Comparison of ENCODE assay signal across 8 mouse cellular contexts in genomic region chr9:44182260-44182659, GRCm38 (mm10). TPM values are rescaled to one million over a fixed set of nuclear protein-coding genes. Genes with fewer than 3 reads are reported as not detected.
DNase-seq lines count a peak whose midpoint lies in the region; ATAC-seq and TF ChIP-seq lines count a peak whose summit lies in the region.
"Had no signal": no experiment of that assay in that cellular context is flagged by ENCODE, and none has a peak within 500 bp of the region (broad histone marks: within the 10 kb centered on the region; RNA-seq: fewer than 3 reads in every experiment).

No protein-coding gene starts in this region.

- 95% methylated on average over 3 of the region's 3 CpGs for WGBS in neural tube, embryonic 15.5 days

- no peak for TF ChIP-seq EP300 in MEL (IDR thresholded peaks at IDR 0.05; ENCODE audit: low read depth in 1 of 2, low read length in 2 of 2)

- H3K27me3 ChIP-seq in MEL (ENCODE audit: control insufficient read depth in 1 of 2, insufficient read depth in 2 of 2, low read length in 2 of 2): no peaks in the 10 kb centered on the region
- H3K27me3 ChIP-seq in neural tube, embryonic 15.5 days (replicated peaks): no peaks in the 10 kb centered on the region
- H3K27me3 ChIP-seq: embryonic facial prominence, embryonic 12.5 days had no signal

- H3K4me3 ChIP-seq in MEL (ENCODE audit: control insufficient read depth in 1 of 2, insufficient read depth in 1 of 2, low read depth in 2 of 2, low read length in 2 of 2): no peak overlapping the region
- H3K4me3 ChIP-seq in neural tube, embryonic 15.5 days (replicated peaks): no peak overlapping the region
- H3K4me3 ChIP-seq: embryonic facial prominence, embryonic 12.5 days had no signal

- H3K79me2 ChIP-seq in MEL (ENCODE audit: control insufficient read depth, insufficient read depth, low read length, poor library complexity): peaks cover 4% of the 10 kb centered on the region; the same call in 1 of the 2 replicates

- H3K27ac ChIP-seq in MEL (ENCODE audit: control insufficient read depth, low read depth, low read length): no peak overlapping the region
- no peak overlapping the region for H3K27ac ChIP-seq in neural tube, embryonic 15.5 days (replicated peaks)
- H3K27ac ChIP-seq: embryonic facial prominence, embryonic 12.5 days had no signal

- no peak for TF ChIP-seq POLR2A in MEL (IDR thresholded peaks at IDR 0.05; ENCODE audit: control insufficient read depth in 1 of 2, insufficient read depth in 1 of 2, low read depth in 1 of 2, low read length in 2 of 2, poor library complexity in 1 of 2)

- no peak overlapping the region for H3K9ac ChIP-seq in MEL (ENCODE audit: control insufficient read depth, low read depth, low read length, poor library complexity, severe bottlenecking)
- no peak overlapping the region for H3K9ac ChIP-seq in neural tube, embryonic 15.5 days (replicated peaks)
- H3K9ac ChIP-seq: embryonic facial prominence, embryonic 12.5 days had no signal

- peak; percentile 42 to 61 (median 53) for TF ChIP-seq CTCF in MEL (IDR thresholded peaks at IDR 0.05 in 2 of 3, conservative IDR thresholded peaks at IDR 0.05 in 1 of 3; ENCODE audit: control insufficient read depth in 1 of 3, insufficient read depth in 1 of 3, low read depth in 2 of 3, low read length in 3 of 3, poor library complexity in 1 of 3, severe bottlenecking in 1 of 3)

- peak; percentile 51 for TF ChIP-seq RAD21 in MEL (IDR thresholded peaks at IDR 0.05; ENCODE audit: low read depth, low read length)

- H3K4me2 ChIP-seq in neural tube, embryonic 15.5 days: no peak overlapping the region
- H3K4me2 ChIP-seq: embryonic facial prominence, embryonic 12.5 days had no signal

- peak; percentile 25 to 51 for DNase-seq in left cerebral cortex, postnatal 14 days (ENCODE audit: low spot score in 2 of 2)
- no peak for DNase-seq in left cerebral cortex, adult 8-10 months (ENCODE audit: low spot score in 2 of 2)
- DNase-seq in MEL (ENCODE audit: low read depth, low spot score): peak; percentile 71
- DNase-seq in c-Kit-positive CD71-negative TER-119-negative erythroid progenitor cells, embryonic 14.5 days (ENCODE audit: low read depth): peak; percentile 39
- peak; percentile 56 for DNase-seq in kidney, postnatal 14 days
- peak; percentile 50 to 72 for DNase-seq in spleen, postnatal 4 days (ENCODE audit: low spot score in 2 of 2)

- H3K4me1 ChIP-seq in MEL (ENCODE audit: control insufficient read depth in 1 of 2, insufficient read depth in 2 of 2, low read length in 2 of 2): peaks cover 2 to 5% of the 10 kb centered on the region in 2 experiments; a peak in 2 of 4 replicates
- no peaks in the 10 kb centered on the region for H3K4me1 ChIP-seq in neural tube, embryonic 15.5 days
- H3K4me1 ChIP-seq: embryonic facial prominence, embryonic 12.5 days had no signal

- ATAC-seq in neural tube, embryonic 15.5 days (ENCODE audit: low FRiP score): no peak

- no peaks in the 10 kb centered on the region for H3K9me3 ChIP-seq in MEL (replicated peaks; ENCODE audit: insufficient read depth, low read length)
- no peaks in the 10 kb centered on the region for H3K9me3 ChIP-seq in neural tube, embryonic 15.5 days (replicated peaks)
- H3K9me3 ChIP-seq: embryonic facial prominence, embryonic 12.5 days had no signal

- peaks cover 0 to 18% of the 10 kb centered on the region in 2 experiments; a peak in 2 of 4 replicates for H3K36me3 ChIP-seq in MEL (ENCODE audit: control insufficient read depth in 1 of 2, insufficient read depth in 2 of 2, low read length in 2 of 2)
- H3K36me3 ChIP-seq in neural tube, embryonic 15.5 days: no peaks in the 10 kb centered on the region
- H3K36me3 ChIP-seq: embryonic facial prominence, embryonic 12.5 days had no signal

- intact Hi-C loops in left cerebral cortex, postnatal 14 days (cut with DNase I): loop anchor here (10.0 kb wide), 1 partner anchor 53 kb away; the partner anchor contains the start of gene Cbl

TF ChIP-seq in MEL, 35 proteins besides CTCF, POLR2A, EP300 and RAD21:
- TF ChIP-seq SIN3A (IDR thresholded peaks at IDR 0.05; ENCODE audit: low read length) (no peak), SMC3 (IDR thresholded peaks at IDR 0.05; ENCODE audit: low read depth, low read length) (peak; percentile 67)
TF ChIP-seq in MEL: peak in this region for 1.

RNA-seq across cellular contexts. Expression of gene Mcam, which starts 48.0 kb away (rescaled TPM):
- 10 to 100 TPM; 20.3 to 22.0 TPM for total RNA-seq in left cerebral cortex, postnatal 14 days (2021)
- total RNA-seq in left cerebral cortex, adult 8-10 months (2022): 10 to 100 TPM; 12.0 to 15.2 (median 13.9) TPM
- 0.10 and 0.15 TPM in 2 replicates for total RNA-seq in MEL (2012; rRNA removed)
- polyA plus RNA-seq in MEL (2012; ENCODE audit: insufficient read depth in 1 of 2, insufficient read length in 2 of 2, low read depth in 1 of 2, low replicate concordance in 2 of 2, missing spikeins in 1 of 2): under 1 TPM in 1 of 2 experiments, not detected in 1; 0.88 TPM
- polyA plus RNA-seq in neural tube, embryonic 15.5 days (2015; fragmentation: Nextera tagmentation; extraction: Ambion mirVana): 17.3 and 22.6 TPM in 2 replicates

RNA-seq across cellular contexts. Expression of gene Cbl, which starts 51.6 kb away (rescaled TPM):
- total RNA-seq in left cerebral cortex, postnatal 14 days (2021): 10 to 100 TPM; 44.9 to 48.9 TPM
- 10 to 100 TPM; 48.8 to 55.0 (median 52.5) TPM for total RNA-seq in left cerebral cortex, adult 8-10 months (2022)
- total RNA-seq in MEL (2012; rRNA removed): 9.1 and 14.9 TPM in 2 replicates
- polyA plus RNA-seq in MEL (2012; ENCODE audit: insufficient read depth in 1 of 2, insufficient read length in 2 of 2, low read depth in 1 of 2, low replicate concordance in 2 of 2, missing spikeins in 1 of 2): 10 to 100 TPM; 36.8 to 41.1 TPM
- 18.2 and 20.2 TPM in 2 replicates for polyA plus RNA-seq in neural tube, embryonic 15.5 days (2015; fragmentation: Nextera tagmentation; extraction: Ambion mirVana)

RNA-seq across cellular contexts. Expression of gene Ccdc153, which starts 58.2 kb away (rescaled TPM):
- total RNA-seq in left cerebral cortex, postnatal 14 days (2021): 1 to 10 TPM; 1.2 to 1.4 TPM
- total RNA-seq in left cerebral cortex, adult 8-10 months (2022): 1 to 10 TPM; 1.6 to 3.9 (median 3.4) TPM
- total RNA-seq in MEL (2012; rRNA removed): not detected in 2 replicates
- not detected for polyA plus RNA-seq in MEL (2012; ENCODE audit: insufficient read depth in 1 of 2, insufficient read length in 2 of 2, low read depth in 1 of 2, low replicate concordance in 2 of 2, missing spikeins in 1 of 2)
- polyA plus RNA-seq in neural tube, embryonic 15.5 days (2015; fragmentation: Nextera tagmentation; extraction: Ambion mirVana): not detected in 2 replicates
- polyA plus RNA-seq: embryonic facial prominence, embryonic 12.5 days had no signal

Comparison
In these comparisons a context has a peak if more than half of its experiments do, and no peak if none do; other contexts are left out.
1. DNase-seq: peak in left cerebral cortex, postnatal 14 days (2 of 2), MEL (single experiment), c-Kit-positive CD71-negative TER-119-negative erythroid progenitor cells, embryonic 14.5 days (single experiment), kidney, postnatal 14 days (single experiment) and spleen, postnatal 4 days (2 of 2); none in left cerebral cortex, adult 8-10 months (0 of 2).
2. RNA of gene Mcam, which starts 48.0 kb away (total RNA-seq): 20.3 to 22.0 TPM in left cerebral cortex, postnatal 14 days and 12.0 to 15.2 TPM in left cerebral cortex, adult 8-10 months; 0.10 to 0.15 TPM in MEL; every median in the first group is over 10 times any median in the second.